Mouse (Mus musculus) frontal cortex, postnatal 10 days (tissue): ENCODE data around the gene Zfp189.

Source experiments
- DNase-seq, 2 experiments: peaks; one replicate each; pipeline ENCODE4 v3.0.0; 2022; ENCODE audit warnings: low spot score in 2 of 2, mixed read lengths in 1 of 2

The Zfp189 gene

DNA sequence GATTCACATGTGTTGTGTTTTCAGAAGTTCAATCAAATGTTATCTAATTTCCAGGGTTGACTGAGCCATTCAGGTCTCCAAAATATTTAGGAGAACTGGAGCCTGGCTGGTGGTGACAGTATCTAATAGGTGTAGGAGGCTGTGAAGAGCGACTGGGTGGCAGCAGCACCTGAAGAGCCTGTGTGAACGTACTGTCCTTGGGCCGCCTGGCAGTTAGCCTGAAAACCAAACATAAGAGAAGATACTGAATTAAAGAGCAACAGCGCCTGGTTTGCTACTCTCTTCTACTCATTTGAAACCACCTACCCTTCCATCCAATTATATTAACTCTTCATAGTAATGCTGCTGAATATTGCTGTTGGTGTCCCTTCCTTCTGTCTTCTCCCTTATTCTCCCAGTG lies 15.7 kb downstream of the Zfp189 start:
- DNase-seq, result no peak

DNA sequence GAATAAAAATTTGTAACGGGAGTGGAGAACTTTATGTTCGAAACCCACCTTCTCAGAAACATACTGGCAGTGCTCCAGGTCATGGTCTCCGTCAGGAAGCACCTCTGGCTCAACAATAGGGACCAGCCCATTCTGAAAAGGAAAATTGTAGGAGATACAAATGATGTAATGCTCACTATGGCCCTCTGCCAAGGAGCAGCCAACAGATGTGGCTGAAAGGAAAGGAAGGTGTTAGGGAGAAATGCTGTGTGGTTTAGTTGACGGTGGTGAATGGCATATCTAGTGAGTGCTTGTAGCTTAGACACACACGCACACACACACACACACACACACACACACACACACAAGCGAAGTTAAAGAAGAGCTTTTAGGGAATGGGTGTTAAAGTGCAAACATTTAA lies 18.7 kb downstream of the Zfp189 start:
- DNase-seq, result no peak

- DNase-seq, result no peak
Measured at GRCm38 (mm10) chr4:49540966-49541365, 20.0 kb downstream of the Zfp189 start.

DNA sequence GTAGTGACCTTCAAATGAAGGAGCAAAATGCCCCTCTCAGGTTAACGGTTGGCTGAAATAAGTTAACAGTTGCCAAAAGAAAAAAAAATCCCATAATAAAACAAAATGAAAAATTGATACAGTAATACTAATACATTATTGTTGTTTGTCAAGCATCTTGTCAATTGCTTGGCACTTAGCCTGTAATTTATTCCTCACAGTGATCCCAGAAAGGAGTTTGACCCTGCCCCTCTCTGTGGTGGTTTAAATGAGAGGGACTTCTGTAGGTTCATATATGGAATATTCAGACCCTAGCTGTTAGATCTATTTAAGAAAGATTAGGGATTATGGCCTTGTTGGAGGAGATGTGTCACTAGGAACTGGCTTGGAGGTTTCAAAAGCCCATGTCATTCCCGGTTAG lies 25.1 kb downstream of the Zfp189 start:
- DNase-seq, result no peak

DNA sequence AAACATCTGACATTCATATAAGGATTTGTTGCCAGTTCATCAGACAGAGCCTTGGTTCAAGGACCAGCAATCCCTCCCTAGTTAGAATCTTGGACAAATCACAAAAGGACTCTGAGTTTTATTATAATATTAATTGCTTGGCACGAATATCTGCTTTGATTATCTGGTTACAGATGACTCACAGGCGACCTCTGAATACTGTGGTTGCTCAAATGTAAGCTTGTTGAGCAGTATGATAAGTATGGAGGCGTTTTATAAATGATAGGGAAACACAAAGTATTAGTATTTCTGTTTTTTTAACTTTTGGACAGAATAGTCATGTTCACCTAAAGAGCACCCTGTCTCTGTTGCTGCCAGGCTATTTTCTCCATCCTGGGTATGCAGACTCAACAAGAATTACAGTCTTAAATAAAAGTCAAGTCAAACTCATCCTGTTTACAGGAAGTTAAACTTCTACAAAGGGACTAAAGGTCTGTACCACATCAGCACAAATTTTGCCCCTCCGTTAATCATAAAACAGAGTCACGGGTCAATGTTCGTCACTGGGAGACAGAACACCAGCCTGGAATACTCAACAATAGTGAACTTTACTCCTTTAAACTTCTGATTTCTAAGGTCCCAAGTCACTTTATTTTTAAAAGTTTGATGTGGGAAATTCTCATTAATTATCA lies 26.0 kb downstream of the Zfp189 start:
- no peak for DNase-seq

DNA sequence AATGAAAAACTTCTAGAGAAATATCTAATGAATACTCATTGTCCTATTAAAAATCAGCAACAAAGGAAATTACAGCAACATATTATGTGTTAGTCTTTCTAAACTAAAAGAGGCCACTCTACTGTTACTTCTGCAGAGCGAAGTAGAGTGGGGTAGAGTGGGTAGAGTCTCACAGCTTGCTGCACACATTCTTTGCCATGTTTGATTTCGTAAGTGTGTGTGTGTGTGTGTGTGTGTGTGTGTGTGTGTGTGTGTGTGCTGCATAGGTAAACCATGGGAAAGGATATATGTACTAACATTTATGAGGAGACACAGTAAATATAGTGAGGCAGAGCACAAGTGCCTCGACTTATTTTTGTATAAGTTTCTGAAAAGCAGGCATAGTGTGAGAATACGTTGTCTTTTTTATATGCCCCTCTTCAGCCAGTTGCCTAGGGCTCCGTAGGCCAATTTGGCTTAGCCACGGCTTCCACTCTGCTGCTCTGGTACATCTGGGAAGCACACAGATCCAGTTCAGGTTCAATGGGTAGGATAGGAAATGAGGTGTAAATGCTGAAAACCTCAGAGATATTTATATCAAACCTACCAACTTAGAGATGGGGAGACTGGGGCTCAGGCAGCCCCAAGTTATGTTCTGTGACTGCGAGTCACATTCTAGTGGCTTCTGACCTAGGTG lies 26.7 kb downstream of the Zfp189 start:
- no peak for DNase-seq

DNA sequence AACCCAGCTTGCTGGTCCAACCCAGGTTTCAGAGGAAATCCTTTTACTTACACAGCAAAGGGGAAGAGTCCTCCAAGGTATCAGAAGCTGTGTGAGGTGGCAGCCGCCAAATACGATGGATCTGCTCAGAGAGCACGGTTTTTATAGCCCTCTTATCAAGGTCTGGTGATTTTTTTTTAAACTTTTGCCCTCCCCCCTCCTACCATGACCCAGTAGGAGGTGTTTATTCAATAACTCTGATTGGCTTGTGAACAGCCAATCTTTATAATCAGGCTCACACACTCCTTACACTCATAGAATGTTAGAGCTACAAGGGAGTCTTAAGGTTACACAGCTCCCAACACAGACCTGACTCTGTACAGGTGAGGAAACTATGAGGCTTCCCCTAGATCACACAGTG lies 28.4 kb downstream of the Zfp189 start, which contains the start of gene Aldob:
Gene Aldob (minus strand): TSS at position 164 of the 400 bp plus-strand sequence.
- DNase-seq, result no peak

DNA sequence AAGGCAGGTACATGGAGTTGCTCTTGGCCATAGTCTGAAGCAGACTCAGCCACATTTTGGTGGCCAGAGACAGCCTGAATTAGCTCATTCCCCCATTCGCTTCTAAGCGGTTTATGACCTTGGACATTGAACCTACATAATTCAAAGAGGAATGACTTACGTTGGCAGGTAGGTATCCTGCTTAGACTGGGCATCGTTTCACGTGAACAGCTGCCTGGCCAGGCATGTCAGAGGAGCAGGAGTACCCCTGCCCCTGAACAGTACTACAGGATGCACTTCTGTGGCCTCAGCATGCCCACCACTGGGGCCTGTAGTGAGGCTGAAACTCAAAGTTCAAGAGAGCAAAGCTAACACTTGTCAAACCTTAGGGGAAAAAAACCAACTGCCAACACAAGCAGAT lies 32.4 kb downstream of the Zfp189 start:
- no peak for DNase-seq

DNA sequence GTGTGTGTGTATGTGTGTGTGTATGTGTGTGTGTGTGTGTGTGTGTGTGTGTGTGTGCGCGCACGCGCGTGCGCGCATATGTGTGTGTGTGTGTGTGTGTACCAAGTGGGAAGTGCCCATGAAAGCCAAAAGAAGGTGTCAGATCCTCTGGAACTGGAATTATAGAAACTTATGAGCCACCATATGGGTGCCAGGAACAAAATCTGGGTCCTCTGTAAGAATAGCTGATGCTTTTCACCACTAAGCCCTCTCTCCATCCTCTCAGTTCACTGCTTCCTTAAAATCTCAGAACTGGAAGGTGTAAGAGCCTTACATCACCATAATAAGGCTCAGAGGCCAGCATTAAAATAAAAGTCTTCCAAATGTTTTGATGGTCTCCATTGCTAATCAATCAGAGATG lies 36.4 kb downstream of the Zfp189 start:
- no peak for DNase-seq

GRCm38 (mm10) chr4:49558181-49558580 lies 37.2 kb downstream of the Zfp189 start:
- DNase-seq, result no peak

DNA sequence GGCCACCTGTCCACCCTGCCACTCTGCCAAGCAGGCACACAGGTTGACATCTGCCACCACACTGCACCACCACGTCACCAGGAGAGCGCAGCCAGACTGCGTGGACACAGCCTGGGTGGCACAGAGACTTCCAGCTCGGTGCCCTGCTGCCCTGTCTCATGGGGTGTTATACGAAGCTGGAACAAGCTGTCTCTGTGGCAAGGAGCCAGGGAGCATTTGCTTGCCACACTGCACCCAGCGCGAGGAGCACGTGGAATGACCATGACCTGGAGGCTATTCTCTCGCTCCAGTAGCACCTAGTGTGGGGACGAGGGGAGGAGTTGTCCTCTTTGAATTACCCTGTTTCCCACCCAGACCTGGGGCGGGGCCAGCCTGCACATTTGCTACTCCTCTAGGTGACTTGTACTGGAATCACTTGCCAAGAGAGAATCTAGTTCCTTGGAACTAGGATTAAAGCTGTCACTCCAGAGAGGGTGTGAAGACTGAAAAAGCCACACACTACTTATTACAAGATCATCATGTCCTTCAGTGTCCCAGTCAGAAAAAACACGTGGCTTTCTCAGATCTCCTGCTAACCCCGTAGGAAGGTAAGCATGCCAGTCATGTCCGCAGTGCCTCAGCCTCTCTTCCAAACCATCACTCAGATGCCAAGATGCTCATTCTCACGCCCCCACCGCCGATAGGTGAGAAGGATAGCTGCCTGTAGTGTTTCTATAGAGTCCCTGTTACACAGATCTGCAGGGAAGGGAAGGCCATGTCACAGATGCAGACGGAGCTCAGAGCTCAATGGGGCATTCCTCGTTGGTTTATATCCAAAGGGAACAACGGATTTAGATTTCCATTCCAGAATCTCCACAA lies 39.2 kb downstream of the Zfp189 start:
- peak in 1 of 2 experiments; percentile 26 for DNase-seq

- DNase-seq, result peak; percentile 31 to 49
Measured at GRCm38 (mm10) chr4:49567613-49568012, 46.6 kb downstream of the Zfp189 start.

DNA sequence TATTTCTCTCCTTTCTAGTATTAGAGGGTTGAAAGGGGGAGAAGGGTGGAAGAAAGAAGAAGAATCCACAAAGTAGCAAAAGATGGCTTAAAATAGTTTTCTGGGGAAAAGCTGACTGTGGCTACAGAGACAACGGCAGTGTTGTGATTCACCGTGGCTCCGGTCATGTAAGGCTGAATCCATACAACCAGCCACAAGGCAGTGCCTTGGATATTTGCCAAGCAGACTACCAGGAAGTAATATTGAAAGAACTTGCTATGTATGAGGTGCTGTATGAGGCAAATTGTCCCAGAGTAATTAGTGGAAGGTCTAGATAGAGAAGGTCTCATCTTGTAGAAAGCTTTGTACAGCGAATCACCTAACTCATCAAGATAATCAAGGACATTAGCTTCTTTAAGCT lies 51.2 kb downstream of the Zfp189 start:
- DNase-seq, result no peak
